Mouse (Mus musculus): ENCODE results near the gene Mia3. TPM values are rescaled to one million over a fixed set of nuclear protein-coding genes. Genes with fewer than 3 reads are reported as not detected.
A peak's percentile ranks its signal among the peaks of the same experiment; 100 is the strongest.

Gene Mia3
- total and polyA plus RNA-seq, 3 experiments = 51.6 to 129 (median 101) TPM

DNA sequence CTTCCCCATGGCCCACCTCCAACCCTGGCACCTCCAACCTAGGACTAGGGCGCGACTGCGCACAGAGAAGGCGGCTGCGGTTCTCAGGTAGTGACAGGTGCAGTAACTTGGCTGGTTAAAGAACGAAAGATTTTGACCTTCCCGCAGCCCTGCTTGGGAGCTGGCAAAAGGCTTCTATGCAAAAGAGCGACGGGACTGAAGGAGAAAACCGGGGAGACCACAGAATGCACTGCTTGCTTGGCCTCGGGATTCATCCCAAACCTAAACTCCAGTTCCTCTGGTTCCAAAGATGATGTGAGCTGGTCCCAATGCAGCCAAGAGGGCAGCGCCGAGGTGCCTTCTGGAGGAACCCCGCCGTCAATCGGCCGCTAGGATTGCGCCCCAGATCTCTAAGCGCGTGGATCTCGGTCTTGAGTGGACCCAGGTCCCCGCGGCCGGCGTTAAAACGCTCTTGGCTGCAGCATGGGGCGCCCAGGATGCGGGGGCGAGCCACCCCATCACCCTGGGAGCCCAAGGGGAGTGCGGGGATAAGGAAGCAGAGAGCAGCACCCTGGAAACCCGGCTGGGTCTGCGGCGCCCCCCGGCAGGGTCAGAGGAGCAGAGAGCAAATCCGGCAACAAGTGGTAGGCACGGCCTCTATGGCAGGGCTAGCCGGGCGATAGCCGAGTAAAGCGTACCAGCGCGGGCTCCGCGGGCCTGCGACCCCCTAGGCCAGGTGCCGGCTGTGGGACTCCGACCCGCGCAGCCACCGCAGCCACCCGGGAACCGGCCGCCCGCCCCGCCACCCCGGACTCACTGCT, 552 bp downstream of the Mia3 start:
- H3K36me3 ChIP-seq (ENCODE audit: control insufficient read depth, insufficient read depth, low read length) = no peaks in the 10 kb centered on the region
- WGBS = 2% methylated on average over 56 of the region's 56 CpGs
- H3K4me3 ChIP-seq = peak overlapping the region; percentile 87
- peak overlapping the region; percentile 85 for H3K9ac ChIP-seq (ENCODE audit: low read depth, low read length)
- H3K4me1 ChIP-seq (ENCODE audit: control insufficient read depth, insufficient read depth, low read length) = 0 out of 2 replicates have a peak, but pooled peaks cover 2% of the 10 kb centered on the region
- peak overlapping the region; percentile 89 for H3K27ac ChIP-seq
- H3K79me2 ChIP-seq (replicated peaks; ENCODE audit: control insufficient read depth, insufficient read depth, low read length) = no peaks in the 10 kb centered on the region
- TF ChIP-seq CTCF (IDR thresholded peaks at IDR 0.05) = no peak
- no peak for TF ChIP-seq EP300 (IDR thresholded peaks at IDR 0.05; ENCODE audit: insufficient read depth, low read depth, low read length)
- no peak for TF ChIP-seq POLR2A (IDR thresholded peaks at IDR 0.05; ENCODE audit: insufficient read depth, low read depth, low read length)
- no peaks in the 10 kb centered on the region for H3K27me3 ChIP-seq (ENCODE audit: control insufficient read depth, insufficient read depth, low read length)
- intact Hi-C loops (cut with DNase I) = loop anchor here (2.0 kb wide), 1 partner anchor 24 kb away; no protein-coding TSS in a partner anchor
- peak in 1 of 2 experiments; percentile 7 for DNase-seq

DNA sequence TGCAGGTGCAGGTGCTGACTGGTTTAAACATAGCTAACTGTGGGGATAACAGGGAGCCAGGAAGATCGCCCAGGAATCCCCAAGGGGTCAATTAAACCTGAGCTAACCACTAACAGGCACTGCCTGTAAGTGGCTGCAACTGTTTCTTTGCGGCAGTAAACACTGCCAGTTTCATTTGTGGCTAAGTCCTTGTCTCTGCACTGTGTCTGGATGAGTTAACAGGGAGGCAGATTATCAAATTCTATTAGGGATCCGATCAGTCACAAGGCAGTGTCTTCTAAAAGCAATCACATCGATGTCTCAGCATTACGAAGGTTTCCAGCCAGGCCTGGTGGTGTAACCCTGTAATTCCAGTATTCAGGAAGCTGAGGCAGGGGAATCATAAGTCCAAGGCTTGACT, 3.0 kb downstream of the Mia3 start:
- Histone ChIP-seq H3K36me3 (ENCODE audit: control insufficient read depth, insufficient read depth, low read length) (no peaks in the 10 kb centered on the region), H3K4me1 (ENCODE audit: control insufficient read depth, insufficient read depth, low read length) (0 out of 2 replicates have a peak, but pooled peaks cover 2% of the 10 kb centered on the region), H3K4me3 (no peak overlapping the region), H3K27ac (no peak overlapping the region), H3K9ac (ENCODE audit: low read depth, low read length) (no peak overlapping the region), H3K27me3 (ENCODE audit: control insufficient read depth, insufficient read depth, low read length) (no peaks in the 10 kb centered on the region), H3K79me2 (replicated peaks; ENCODE audit: control insufficient read depth, insufficient read depth, low read length) (no peaks in the 10 kb centered on the region)
- 87% methylated on average over 5 of the region's 5 CpGs for WGBS
- TF ChIP-seq POLR2A (IDR thresholded peaks at IDR 0.05; ENCODE audit: insufficient read depth, low read depth, low read length) = no peak
- no peak for TF ChIP-seq EP300 (IDR thresholded peaks at IDR 0.05; ENCODE audit: insufficient read depth, low read depth, low read length)
- no peak for TF ChIP-seq CTCF (IDR thresholded peaks at IDR 0.05)
- intact Hi-C loops (cut with DNase I) = no loop called here
- no peak for DNase-seq

DNA sequence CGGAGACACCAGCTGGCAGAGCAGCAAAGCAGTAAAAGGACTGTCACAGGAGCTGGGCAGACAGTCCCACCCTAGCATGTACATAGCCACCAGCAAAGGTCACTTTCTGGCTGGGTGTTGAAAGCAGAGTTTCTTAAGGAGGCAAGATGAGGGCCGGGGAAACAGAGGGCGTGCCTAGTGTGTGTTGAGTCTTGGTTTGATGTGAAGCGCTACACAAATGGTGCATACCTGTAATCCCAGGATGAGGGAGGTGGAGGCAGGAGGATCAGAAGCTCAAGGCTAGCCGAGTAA, 5.8 kb downstream of the Mia3 start:
- H3K79me2 ChIP-seq (replicated peaks; ENCODE audit: control insufficient read depth, insufficient read depth, low read length) = no peaks in the 10 kb centered on the region
- intact Hi-C loops (cut with DNase I) = no loop called here
- no peak for DNase-seq
- H3K9ac ChIP-seq (ENCODE audit: low read depth, low read length) = no peak overlapping the region
- H3K27me3 ChIP-seq (ENCODE audit: control insufficient read depth, insufficient read depth, low read length) = no peaks in the 10 kb centered on the region
- 0 out of 2 replicates have a peak, but pooled peaks cover 2% of the 10 kb centered on the region for H3K4me1 ChIP-seq (ENCODE audit: control insufficient read depth, insufficient read depth, low read length)
- no peak for TF ChIP-seq POLR2A (IDR thresholded peaks at IDR 0.05; ENCODE audit: insufficient read depth, low read depth, low read length)
- 85% methylated on average over 5 of the region's 5 CpGs for WGBS
- H3K27ac ChIP-seq = no peak overlapping the region
- H3K36me3 ChIP-seq (ENCODE audit: control insufficient read depth, insufficient read depth, low read length) = no peaks in the 10 kb centered on the region
- H3K4me3 ChIP-seq = no peak overlapping the region

DNA sequence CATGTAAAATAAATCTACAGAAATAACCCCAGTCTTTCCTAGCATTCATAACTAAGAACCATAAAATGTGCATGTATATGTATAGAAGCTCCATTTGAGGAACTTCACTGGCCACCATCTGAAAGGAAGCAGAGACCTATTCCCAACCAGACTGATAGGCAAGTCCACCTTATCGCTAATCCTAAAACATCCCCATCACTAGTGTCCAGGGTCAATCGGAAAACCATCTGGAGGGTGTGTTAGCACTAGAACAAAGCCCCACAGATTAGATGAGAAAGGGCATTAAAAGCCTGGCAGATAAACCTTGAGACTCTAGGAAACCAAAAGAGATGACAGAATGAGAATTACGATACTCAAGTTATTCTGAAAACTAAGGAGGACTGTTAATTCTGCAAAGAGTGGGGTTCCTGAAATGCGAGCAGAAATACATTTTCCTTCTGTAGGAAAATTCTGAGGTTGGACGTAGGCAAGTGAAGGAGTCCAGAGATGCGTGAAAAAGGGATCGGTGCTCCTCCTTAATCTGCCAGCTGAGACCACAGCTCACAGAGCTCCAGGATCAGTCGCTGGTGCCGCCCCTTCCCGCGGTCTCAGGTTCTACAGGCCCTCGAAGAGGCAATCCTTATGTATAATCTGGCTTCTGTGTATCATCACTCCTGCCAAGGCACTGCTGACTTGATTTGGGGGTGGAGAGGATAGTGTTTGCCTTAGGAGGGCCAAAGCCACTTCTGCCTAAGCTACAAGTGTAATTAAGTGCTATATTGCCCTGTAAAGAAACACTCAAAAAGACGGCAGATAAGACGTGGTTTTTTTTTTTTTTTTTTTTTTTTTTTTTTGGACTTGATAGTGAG, 6.4 kb downstream of the Mia3 start:
- TF ChIP-seq POLR2A (IDR thresholded peaks at IDR 0.05; ENCODE audit: insufficient read depth, low read depth, low read length) = no peak
- no peak for TF ChIP-seq CTCF (IDR thresholded peaks at IDR 0.05)
- no peak for TF ChIP-seq EP300 (IDR thresholded peaks at IDR 0.05; ENCODE audit: insufficient read depth, low read depth, low read length)
- Histone ChIP-seq H3K27me3 (ENCODE audit: control insufficient read depth, insufficient read depth, low read length) (no peaks in the 10 kb centered on the region), H3K9ac (ENCODE audit: low read depth, low read length) (no peak overlapping the region), H3K4me3 (no peak overlapping the region), H3K27ac (no peak overlapping the region), H3K79me2 (replicated peaks; ENCODE audit: control insufficient read depth, insufficient read depth, low read length) (no peaks in the 10 kb centered on the region), H3K4me1 (ENCODE audit: control insufficient read depth, insufficient read depth, low read length) (0 out of 2 replicates have a peak, but pooled peaks cover 2% of the 10 kb centered on the region), H3K36me3 (ENCODE audit: control insufficient read depth, insufficient read depth, low read length) (0 out of 2 replicates have a peak, but pooled peaks cover under 1% of the 10 kb centered on the region)
- DNase-seq = no peak
- intact Hi-C loops (cut with DNase I) = no loop called here
- WGBS = 75% methylated on average over 14 of the region's 14 CpGs

DNA sequence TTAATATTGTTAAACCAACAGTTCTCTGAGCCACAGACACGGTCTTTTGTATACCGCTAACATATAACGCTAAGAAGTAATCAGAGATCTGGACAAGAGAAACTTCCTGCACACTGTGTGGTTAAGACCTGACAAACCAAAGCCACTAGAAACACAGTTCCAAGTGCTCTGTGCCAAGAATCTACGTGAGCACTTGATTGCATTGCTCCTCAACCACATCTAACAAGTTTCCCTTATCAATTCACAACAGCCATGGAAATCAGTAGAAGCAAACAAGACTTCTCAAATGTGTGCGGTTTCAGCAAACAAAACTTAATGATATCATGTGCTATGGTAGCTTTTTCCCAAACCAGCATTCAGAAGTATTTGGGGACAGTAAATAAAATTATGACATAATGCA, 7.1 kb downstream of the Mia3 start:
- no peak overlapping the region for H3K27ac ChIP-seq
- WGBS = 83% methylated on average over 5 of the region's 5 CpGs
- H3K36me3 ChIP-seq (ENCODE audit: control insufficient read depth, insufficient read depth, low read length) = 0 out of 2 replicates have a peak, but pooled peaks cover 2% of the 10 kb centered on the region
- H3K4me3 ChIP-seq = no peak overlapping the region
- no peaks in the 10 kb centered on the region for H3K79me2 ChIP-seq (replicated peaks; ENCODE audit: control insufficient read depth, insufficient read depth, low read length)
- TF ChIP-seq EP300 (IDR thresholded peaks at IDR 0.05; ENCODE audit: insufficient read depth, low read depth, low read length) = no peak
- no peak overlapping the region for H3K9ac ChIP-seq (ENCODE audit: low read depth, low read length)
- no peaks in the 10 kb centered on the region for H3K4me1 ChIP-seq (ENCODE audit: control insufficient read depth, insufficient read depth, low read length)
- intact Hi-C loops (cut with DNase I) = no loop called here
- H3K27me3 ChIP-seq (ENCODE audit: control insufficient read depth, insufficient read depth, low read length) = no peaks in the 10 kb centered on the region
- no peak for DNase-seq

DNA sequence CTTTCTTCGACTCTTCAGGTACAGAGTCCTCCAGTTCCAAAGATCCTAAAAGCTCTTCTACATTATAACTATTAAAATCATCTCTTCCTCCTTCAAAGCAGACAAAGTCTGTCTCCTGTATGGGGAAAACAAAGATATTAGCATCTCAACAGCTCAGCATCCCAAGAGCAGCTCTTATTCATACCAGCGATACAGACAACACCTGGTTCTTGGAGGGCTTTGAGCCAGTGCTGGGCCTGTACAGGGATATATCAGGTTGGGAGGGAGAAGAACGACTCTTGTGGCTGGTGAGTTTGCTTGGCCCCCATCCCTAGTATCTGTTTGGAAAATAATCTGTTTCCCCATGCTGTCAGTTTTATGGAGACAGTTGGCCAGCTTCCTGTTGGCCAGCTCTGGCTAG, 10.5 kb downstream of the Mia3 start:
- no peak overlapping the region for H3K27ac ChIP-seq
- H3K36me3 ChIP-seq (ENCODE audit: control insufficient read depth, insufficient read depth, low read length) = 0 out of 2 replicates have a peak, but pooled peaks cover 2% of the 10 kb centered on the region
- H3K79me2 ChIP-seq (replicated peaks; ENCODE audit: control insufficient read depth, insufficient read depth, low read length) = no peaks in the 10 kb centered on the region
- H3K27me3 ChIP-seq (ENCODE audit: control insufficient read depth, insufficient read depth, low read length) = no peaks in the 10 kb centered on the region
- intact Hi-C loops (cut with DNase I) = no loop called here
- no peak overlapping the region for H3K4me3 ChIP-seq
- TF ChIP-seq EP300 (IDR thresholded peaks at IDR 0.05; ENCODE audit: insufficient read depth, low read depth, low read length) (no peak), POLR2A (IDR thresholded peaks at IDR 0.05; ENCODE audit: insufficient read depth, low read depth, low read length) (no peak), CTCF (IDR thresholded peaks at IDR 0.05) (no peak)
- no peaks in the 10 kb centered on the region for H3K4me1 ChIP-seq (ENCODE audit: control insufficient read depth, insufficient read depth, low read length)
- H3K9ac ChIP-seq (ENCODE audit: low read depth, low read length) = no peak overlapping the region
- WGBS = 82% methylated on average over 3 of the region's 3 CpGs
- no peak for DNase-seq
